Mouse (Mus musculus): Measurements from ENCODE around the gene Sars2. TPM values are rescaled to one million over a fixed set of nuclear protein-coding genes. Genes with fewer than 3 reads are reported as not detected.

The Sars2 gene
- polyA plus RNA-seq, 1 experiment from 2014 or later = 20.9 TPM

GRCm38 (mm10) chr7:28702601-28703143 lies 39.1 kb upstream of the Sars2 start:
- Histone ChIP-seq H3K27ac (ENCODE audit: low read depth, low read length) (no peak overlapping the region), H3K9me3 (replicated peaks; ENCODE audit: control insufficient read depth, low read length) (no peaks in the 10 kb centered on the region), H3K4me3 (ENCODE audit: low read depth, low read length) (no peak overlapping the region), H3K27me3 (ENCODE audit: control insufficient read depth, insufficient read depth, low read length) (no peaks in the 10 kb centered on the region), H3K9ac (ENCODE audit: low read depth, low read length) (no peak overlapping the region), H3K4me1 (ENCODE audit: control insufficient read depth, insufficient read depth, low read length) (no peaks in the 10 kb centered on the region), H3K36me3 (ENCODE audit: control insufficient read depth, insufficient read depth, low read length) (no peaks in the 10 kb centered on the region), H3K4me2 (no peak overlapping the region)
- WGBS (ENCODE audit: insufficient replicate concordance) = 76% methylated on average over 9 of the region's 9 CpGs
- ATAC-seq (replicated peaks; ENCODE audit: insufficient number of reproducible peaks, low FRiP score, low TSS enrichment) = no peak

- Histone ChIP-seq H3K4me1 (ENCODE audit: control insufficient read depth, insufficient read depth, low read length) (peaks cover under 1% of the 10 kb centered on the region), H3K27ac (ENCODE audit: low read depth, low read length) (no peak overlapping the region), H3K27me3 (ENCODE audit: control insufficient read depth, insufficient read depth, low read length) (no peaks in the 10 kb centered on the region), H3K9me3 (replicated peaks; ENCODE audit: control insufficient read depth, low read length) (no peaks in the 10 kb centered on the region), H3K4me2 (no peak overlapping the region), H3K4me3 (ENCODE audit: low read depth, low read length) (no peak overlapping the region), H3K36me3 (ENCODE audit: control insufficient read depth, insufficient read depth, low read length) (no peaks in the 10 kb centered on the region), H3K9ac (ENCODE audit: low read depth, low read length) (no peak overlapping the region)
- no peak for ATAC-seq (replicated peaks; ENCODE audit: insufficient number of reproducible peaks, low FRiP score, low TSS enrichment)
Measured at GRCm38 (mm10) chr7:28709454-28709853, 32.3 kb upstream of the Sars2 start.

- no peaks in the 10 kb centered on the region for H3K9me3 ChIP-seq (replicated peaks; ENCODE audit: control insufficient read depth, low read length)
- no peak overlapping the region for H3K9ac ChIP-seq (ENCODE audit: low read depth, low read length)
- no peak overlapping the region for H3K4me2 ChIP-seq
Measured at GRCm38 (mm10) chr7:28710962-28711361, 30.8 kb upstream of the Sars2 start.

GRCm38 (mm10) chr7:28714667-28715066 lies 27.1 kb upstream of the Sars2 start:
- no peak overlapping the region for H3K4me2 ChIP-seq
- no peak overlapping the region for H3K4me3 ChIP-seq (ENCODE audit: low read depth, low read length)
- no peak for ATAC-seq (replicated peaks; ENCODE audit: insufficient number of reproducible peaks, low FRiP score, low TSS enrichment)
- peaks cover 10% of the 10 kb centered on the region for H3K4me1 ChIP-seq (ENCODE audit: control insufficient read depth, insufficient read depth, low read length)
- H3K9ac ChIP-seq (ENCODE audit: low read depth, low read length) = no peak overlapping the region
- no peak overlapping the region for H3K27ac ChIP-seq (ENCODE audit: low read depth, low read length)
- 46% methylated on average over 5 of the region's 5 CpGs for WGBS (ENCODE audit: insufficient replicate concordance)
- H3K27me3 ChIP-seq (ENCODE audit: control insufficient read depth, insufficient read depth, low read length) = no peaks in the 10 kb centered on the region
- no peaks in the 10 kb centered on the region for H3K36me3 ChIP-seq (ENCODE audit: control insufficient read depth, insufficient read depth, low read length)
- no peaks in the 10 kb centered on the region for H3K9me3 ChIP-seq (replicated peaks; ENCODE audit: control insufficient read depth, low read length)

More at GRCm38 (mm10) chr7:28710962-28711361, 30.8 kb upstream of the Sars2 start:
- Histone ChIP-seq H3K27me3 (ENCODE audit: control insufficient read depth, insufficient read depth, low read length) (no peaks in the 10 kb centered on the region), H3K36me3 (ENCODE audit: control insufficient read depth, insufficient read depth, low read length) (no peaks in the 10 kb centered on the region), H3K4me3 (ENCODE audit: low read depth, low read length) (no peak overlapping the region), H3K27ac (ENCODE audit: low read depth, low read length) (no peak overlapping the region), H3K4me1 (ENCODE audit: control insufficient read depth, insufficient read depth, low read length) (peaks cover 7% of the 10 kb centered on the region)
- WGBS (ENCODE audit: insufficient replicate concordance) = 64% methylated on average over 3 of the region's 3 CpGs
- ATAC-seq (replicated peaks; ENCODE audit: insufficient number of reproducible peaks, low FRiP score, low TSS enrichment) = no peak

GRCm38 (mm10) chr7:28715598-28715997 lies 26.2 kb upstream of the Sars2 start:
- H3K4me2 ChIP-seq = no peak overlapping the region
- no peaks in the 10 kb centered on the region for H3K36me3 ChIP-seq (ENCODE audit: control insufficient read depth, insufficient read depth, low read length)
- no peak overlapping the region for H3K27ac ChIP-seq (ENCODE audit: low read depth, low read length)
- no peaks in the 10 kb centered on the region for H3K27me3 ChIP-seq (ENCODE audit: control insufficient read depth, insufficient read depth, low read length)
- H3K4me1 ChIP-seq (ENCODE audit: control insufficient read depth, insufficient read depth, low read length) = peaks cover 10% of the 10 kb centered on the region
- ATAC-seq (replicated peaks; ENCODE audit: insufficient number of reproducible peaks, low FRiP score, low TSS enrichment) = no peak
- no peak overlapping the region for H3K9ac ChIP-seq (ENCODE audit: low read depth, low read length)
- H3K9me3 ChIP-seq (replicated peaks; ENCODE audit: control insufficient read depth, low read length) = no peaks in the 10 kb centered on the region
- no peak overlapping the region for H3K4me3 ChIP-seq (ENCODE audit: low read depth, low read length)
- 89% methylated on average over 2 of the region's 2 CpGs for WGBS (ENCODE audit: insufficient replicate concordance)

- WGBS (ENCODE audit: insufficient replicate concordance) = 2% methylated on average over 36 of the region's 36 CpGs
- Histone ChIP-seq H3K4me3 (ENCODE audit: low read depth, low read length) (peak within 1 kb of the TSS; percentile 53), H3K4me1 (ENCODE audit: control insufficient read depth, insufficient read depth, low read length) (peaks cover 10% of the 10 kb centered on the region), H3K36me3 (ENCODE audit: control insufficient read depth, insufficient read depth, low read length) (no peaks in the 10 kb centered on the region), H3K9ac (ENCODE audit: low read depth, low read length) (peak within 1 kb of the TSS; percentile 85), H3K4me2 (peak within 1 kb of the TSS; percentile 68), H3K27me3 (ENCODE audit: control insufficient read depth, insufficient read depth, low read length) (no peaks in the 10 kb centered on the region), H3K27ac (ENCODE audit: low read depth, low read length) (peak within 1 kb of the TSS; percentile 46; the same call in 1 of the 2 replicates), H3K9me3 (replicated peaks; ENCODE audit: control insufficient read depth, low read length) (no peaks in the 10 kb centered on the region)
- peak; percentile 64 for ATAC-seq (replicated peaks; ENCODE audit: insufficient number of reproducible peaks, low FRiP score, low TSS enrichment)
Measured at GRCm38 (mm10) chr7:28716590-28717281, 25.1 kb upstream of the Sars2 start, which contains the start of gene Fbxo17. Fbxo17 (plus strand) TSS chr7:28716804.

GRCm38 (mm10) chr7:28717726-28718125 lies 24.1 kb upstream of the Sars2 start:
- Histone ChIP-seq H3K27me3 (ENCODE audit: control insufficient read depth, insufficient read depth, low read length) (no peaks in the 10 kb centered on the region), H3K27ac (ENCODE audit: low read depth, low read length) (no peak overlapping the region), H3K36me3 (ENCODE audit: control insufficient read depth, insufficient read depth, low read length) (no peaks in the 10 kb centered on the region), H3K9me3 (replicated peaks; ENCODE audit: control insufficient read depth, low read length) (no peaks in the 10 kb centered on the region), H3K4me3 (ENCODE audit: low read depth, low read length) (peak overlapping the region; percentile 53; the same call in 1 of the 2 replicates), H3K4me2 (peak overlapping the region; percentile 68), H3K4me1 (ENCODE audit: control insufficient read depth, insufficient read depth, low read length) (peaks cover 10% of the 10 kb centered on the region), H3K9ac (ENCODE audit: low read depth, low read length) (no peak overlapping the region)
- 83% methylated on average over 10 of the region's 10 CpGs for WGBS (ENCODE audit: insufficient replicate concordance)
- no peak for ATAC-seq (replicated peaks; ENCODE audit: insufficient number of reproducible peaks, low FRiP score, low TSS enrichment)

GRCm38 (mm10) chr7:28719159-28719558 lies 22.6 kb upstream of the Sars2 start:
- no peak overlapping the region for H3K27ac ChIP-seq (ENCODE audit: low read depth, low read length)
- H3K27me3 ChIP-seq (ENCODE audit: control insufficient read depth, insufficient read depth, low read length) = no peaks in the 10 kb centered on the region
- no peak overlapping the region for H3K9ac ChIP-seq (ENCODE audit: low read depth, low read length)
- ATAC-seq (replicated peaks; ENCODE audit: insufficient number of reproducible peaks, low FRiP score, low TSS enrichment) = no peak
- 22% methylated on average over 4 of the region's 4 CpGs for WGBS (ENCODE audit: insufficient replicate concordance)
- no peaks in the 10 kb centered on the region for H3K36me3 ChIP-seq (ENCODE audit: control insufficient read depth, insufficient read depth, low read length)
- no peaks in the 10 kb centered on the region for H3K9me3 ChIP-seq (replicated peaks; ENCODE audit: control insufficient read depth, low read length)
- peaks cover 10% of the 10 kb centered on the region for H3K4me1 ChIP-seq (ENCODE audit: control insufficient read depth, insufficient read depth, low read length)
- no peak overlapping the region for H3K4me3 ChIP-seq (ENCODE audit: low read depth, low read length)
- H3K4me2 ChIP-seq = 0 out of 2 replicates have a peak overlapping the region, but pooled peaks have one; percentile 27

GRCm38 (mm10) chr7:28719650-28720049 lies 22.1 kb upstream of the Sars2 start:
- peaks cover 4% of the 10 kb centered on the region for H3K36me3 ChIP-seq (ENCODE audit: control insufficient read depth, insufficient read depth, low read length)
- H3K4me3 ChIP-seq (ENCODE audit: low read depth, low read length) = no peak overlapping the region
- H3K9ac ChIP-seq (ENCODE audit: low read depth, low read length) = no peak overlapping the region
- no peak overlapping the region for H3K4me2 ChIP-seq
- no peaks in the 10 kb centered on the region; the same call in 1 of the 2 replicates for H3K9me3 ChIP-seq (replicated peaks; ENCODE audit: control insufficient read depth, low read length)
- no peak for ATAC-seq (replicated peaks; ENCODE audit: insufficient number of reproducible peaks, low FRiP score, low TSS enrichment)
- no peak overlapping the region for H3K27ac ChIP-seq (ENCODE audit: low read depth, low read length)
- H3K27me3 ChIP-seq (ENCODE audit: control insufficient read depth, insufficient read depth, low read length) = no peaks in the 10 kb centered on the region
- 67% methylated on average over 2 of the region's 2 CpGs for WGBS (ENCODE audit: insufficient replicate concordance)
- peaks cover 7% of the 10 kb centered on the region for H3K4me1 ChIP-seq (ENCODE audit: control insufficient read depth, insufficient read depth, low read length)
